Mouse (Mus musculus): Measurements from ENCODE around the gene Sf3a3.
"Not testable (repeated sequence)": the region's sequence is repeated elsewhere in the genome, so short reads cannot be mapped to it uniquely, and the experiment has no call there.

Gene Sf3a3

DNA sequence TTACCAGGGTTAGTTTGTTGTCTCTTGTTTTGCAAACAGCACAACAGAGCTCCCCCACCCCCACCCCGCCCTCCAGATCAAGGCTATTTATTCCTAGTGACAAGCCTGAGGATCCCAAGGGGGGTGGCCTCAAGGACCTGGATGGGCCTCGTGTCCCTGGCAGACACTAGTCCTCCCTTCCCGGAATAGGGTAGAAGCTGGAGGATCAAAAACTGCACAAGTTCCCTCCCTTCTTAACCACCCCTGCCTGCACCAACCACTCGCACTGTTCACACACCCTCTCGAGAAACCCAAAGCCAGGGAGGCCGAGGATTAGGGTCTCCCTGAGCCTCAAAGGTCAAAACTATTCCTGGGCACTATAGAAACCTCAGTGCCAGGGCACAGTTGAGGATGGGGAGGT, 14.8 kb upstream of the Sf3a3 start:
- DNase-seq (ENCODE audit: low spot score in 2 of 2) = no peak

- no peak for DNase-seq (ENCODE audit: low spot score in 2 of 2)
Observed at GRCm38 (mm10) chr4:124700248-124700971, 14.2 kb upstream of the Sf3a3 start, which contains the start of gene Fhl3. Gene Fhl3 (plus strand): TSS chr4:124700701.

DNA sequence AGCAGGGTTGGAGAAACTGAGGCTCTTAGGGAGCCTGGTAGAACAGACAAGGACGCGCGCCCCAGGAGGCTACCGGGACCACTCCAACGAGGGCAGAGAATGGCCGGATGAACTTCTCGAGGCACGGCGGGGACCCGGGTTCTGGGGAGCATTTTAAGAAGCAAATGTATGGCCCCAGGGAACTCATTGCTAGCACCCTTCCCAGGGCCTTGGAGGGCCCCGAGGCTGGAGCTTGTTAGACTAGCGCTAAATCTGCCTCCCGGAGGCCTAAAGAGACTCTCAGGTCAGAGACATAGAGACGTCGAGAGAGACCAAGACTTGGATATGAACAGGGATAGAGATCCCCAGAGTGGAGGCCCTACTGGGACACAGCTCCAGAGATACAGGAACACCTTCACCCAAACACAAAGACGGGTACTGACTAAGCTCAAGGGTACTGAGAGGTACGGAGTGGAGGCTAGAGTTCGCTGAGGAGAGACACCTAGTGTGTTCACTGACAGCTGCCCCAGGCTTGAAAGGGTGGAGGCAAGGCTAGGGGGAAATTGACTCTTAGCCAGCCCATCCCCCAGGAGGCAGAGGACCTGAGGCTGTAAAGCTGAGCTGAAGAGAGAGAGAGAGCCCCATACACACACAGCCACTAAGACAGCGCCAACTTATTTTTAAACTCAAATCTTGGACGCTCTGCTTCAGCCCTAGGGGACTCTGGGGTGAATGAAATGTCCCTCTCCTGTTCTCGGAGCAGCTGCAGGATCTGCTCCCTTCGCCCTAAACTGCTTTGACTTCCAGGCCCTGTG, 13.3 kb upstream of the Sf3a3 start:
- DNase-seq (ENCODE audit: low spot score in 2 of 2) = no peak

GRCm38 (mm10) chr4:124701916-124702315, 12.7 kb upstream of the Sf3a3 start:
- DNase-seq (ENCODE audit: low spot score in 2 of 2) = no peak

DNA sequence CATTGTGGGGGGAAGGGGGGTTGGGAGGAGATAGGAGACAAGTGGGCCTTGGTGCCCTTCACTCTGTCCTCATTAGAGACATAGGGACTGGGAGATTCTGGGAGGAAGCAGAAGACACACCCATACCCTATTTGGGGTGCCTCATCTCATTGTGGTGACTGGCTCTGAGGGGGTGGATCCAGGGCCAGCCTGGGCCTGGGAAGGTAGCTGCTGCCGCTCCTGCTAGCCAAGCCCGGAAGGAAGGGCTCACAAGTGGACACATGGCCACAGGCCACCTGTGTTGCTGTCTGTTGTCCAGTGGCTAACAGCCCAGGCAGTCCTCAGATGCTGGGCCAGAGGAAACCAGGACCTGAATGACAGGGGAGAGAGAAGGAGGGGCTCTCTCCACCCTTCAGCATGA, 11.2 kb upstream of the Sf3a3 start:
- no peak for DNase-seq (ENCODE audit: low spot score in 2 of 2)

DNA sequence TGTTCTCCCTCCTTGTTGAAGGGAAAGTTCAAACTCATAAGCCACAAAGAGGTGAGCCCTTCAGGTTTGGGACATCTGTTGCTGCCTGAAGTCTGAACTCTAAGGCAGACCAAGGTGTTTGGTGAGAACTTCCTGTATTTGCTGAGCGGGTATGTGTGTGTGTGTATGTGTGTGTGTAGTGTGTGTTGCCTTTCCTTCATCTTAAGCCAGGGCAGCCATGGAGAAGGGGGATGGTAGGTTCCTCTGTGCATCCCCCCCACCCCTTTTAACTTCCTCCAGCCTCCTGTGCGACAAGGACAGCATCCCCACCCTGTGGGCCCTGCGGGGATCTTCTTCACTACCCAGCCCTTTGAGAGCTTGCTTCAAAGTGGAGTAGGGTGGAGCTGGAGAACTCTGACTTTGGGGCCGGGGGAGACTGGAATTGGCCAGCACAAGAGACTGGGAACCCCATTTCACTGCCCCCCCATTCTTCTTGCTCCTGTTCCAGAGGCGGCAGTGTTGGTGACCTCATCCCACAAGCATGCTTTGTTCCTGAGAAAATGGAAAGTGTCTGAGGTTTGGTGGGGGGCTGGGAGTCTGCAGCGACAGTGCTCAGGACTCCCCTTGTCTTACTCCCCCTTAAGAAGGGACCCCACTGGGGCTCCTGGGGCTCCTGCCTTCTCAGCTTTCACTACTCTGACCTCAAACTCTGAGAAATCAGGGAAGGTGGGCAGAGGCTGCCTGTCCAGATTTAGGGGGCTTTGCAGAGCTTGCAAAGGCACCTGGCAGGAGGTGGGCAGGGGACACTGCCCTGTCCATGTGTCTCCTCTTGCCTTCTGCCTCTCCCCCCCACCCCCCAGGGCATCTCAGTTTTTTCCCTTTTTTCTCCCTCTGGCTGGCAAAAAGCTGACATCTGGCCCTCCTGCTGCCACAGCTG, 10.4 kb upstream of the Sf3a3 start:
- DNase-seq (ENCODE audit: low spot score in 2 of 2) = no peak

DNA sequence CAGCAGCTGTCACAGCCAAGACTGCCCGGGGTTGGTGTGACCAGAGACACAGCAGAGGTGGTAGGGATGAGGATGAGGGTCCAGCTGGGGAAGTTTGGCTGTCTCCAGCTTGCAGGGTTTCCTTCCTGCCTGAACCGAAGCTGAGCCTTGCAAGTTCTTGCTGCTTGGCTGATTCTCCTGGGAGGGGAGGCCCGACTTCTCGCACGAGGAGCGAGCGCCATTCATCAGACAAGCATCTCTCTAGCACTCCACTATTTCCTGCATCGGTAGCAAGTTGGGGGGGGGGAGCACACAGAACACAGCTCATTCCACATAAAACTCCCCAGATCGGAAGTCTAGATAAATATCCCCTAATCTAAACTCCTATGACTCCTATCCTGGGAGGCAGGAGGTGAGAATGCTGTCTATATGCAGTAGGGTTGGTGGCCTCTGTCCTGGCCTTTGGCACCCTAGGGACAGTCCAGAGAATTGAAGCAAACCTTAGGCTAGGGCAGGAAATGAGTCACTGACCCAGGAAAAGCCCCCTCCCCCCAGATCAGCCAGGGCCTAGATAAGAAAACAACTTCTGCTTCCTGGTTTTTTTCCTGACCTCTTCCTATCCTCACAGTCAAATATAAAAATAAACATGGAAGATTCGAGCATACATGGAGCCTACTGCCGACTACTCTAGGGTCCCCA, 9.6 kb upstream of the Sf3a3 start:
- no peak for DNase-seq (ENCODE audit: low spot score in 2 of 2)

DNA sequence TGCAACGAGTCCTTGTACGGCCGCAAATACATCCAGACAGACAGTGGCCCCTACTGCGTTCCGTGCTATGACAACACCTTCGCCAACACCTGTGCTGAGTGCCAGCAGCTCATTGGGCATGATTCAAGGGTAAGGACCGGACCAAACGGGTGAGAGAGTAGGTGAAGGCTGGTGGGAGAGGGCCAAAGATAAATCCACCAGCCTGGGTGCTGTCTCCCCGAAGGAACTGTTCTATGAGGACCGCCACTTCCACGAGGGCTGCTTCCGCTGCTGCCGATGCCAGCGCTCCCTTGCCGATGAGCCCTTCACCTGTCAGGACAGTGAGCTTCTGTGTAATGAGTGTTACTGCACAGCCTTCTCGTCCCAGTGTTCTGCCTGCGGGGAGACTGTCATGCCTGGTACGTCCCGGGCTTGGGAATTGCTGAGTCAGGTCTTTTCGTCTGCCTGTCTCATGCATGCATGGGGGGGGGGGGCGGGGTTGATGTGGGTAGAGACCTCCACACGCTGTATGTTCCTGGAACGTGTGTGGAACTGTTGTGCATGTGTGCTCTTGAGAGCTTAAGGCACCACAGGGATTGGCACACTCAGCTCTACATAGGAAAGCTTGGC, 8.8 kb upstream of the Sf3a3 start:
- no peak for DNase-seq (ENCODE audit: low spot score in 2 of 2)

- not testable (repeated sequence) for DNase-seq (ENCODE audit: low spot score in 2 of 2)
Observed at GRCm38 (mm10) chr4:124707381-124708199, 7.0 kb upstream of the Sf3a3 start.

DNA sequence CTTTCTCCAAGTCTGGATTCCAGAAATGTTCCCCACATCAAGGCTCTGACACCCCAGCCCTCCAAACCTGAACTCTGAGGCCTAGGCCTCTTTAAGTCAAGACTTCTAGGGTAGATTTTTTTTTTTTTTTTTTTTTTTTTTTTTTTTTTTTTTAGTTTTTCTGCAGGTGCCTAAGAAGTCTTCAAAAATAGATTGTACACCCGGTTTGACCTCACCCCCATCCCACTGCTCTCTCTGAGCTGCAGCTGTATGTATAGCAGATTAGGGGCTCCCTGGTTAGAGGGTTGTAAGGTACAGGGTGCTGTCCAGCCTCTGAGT, 6.4 kb upstream of the Sf3a3 start:
- not testable (repeated sequence) for DNase-seq (ENCODE audit: low spot score in 2 of 2)

- DNase-seq (ENCODE audit: low spot score in 2 of 2) = peak; percentile 43 to 59
Observed at GRCm38 (mm10) chr4:124708518-124709477, 5.8 kb upstream of the Sf3a3 start.

DNA sequence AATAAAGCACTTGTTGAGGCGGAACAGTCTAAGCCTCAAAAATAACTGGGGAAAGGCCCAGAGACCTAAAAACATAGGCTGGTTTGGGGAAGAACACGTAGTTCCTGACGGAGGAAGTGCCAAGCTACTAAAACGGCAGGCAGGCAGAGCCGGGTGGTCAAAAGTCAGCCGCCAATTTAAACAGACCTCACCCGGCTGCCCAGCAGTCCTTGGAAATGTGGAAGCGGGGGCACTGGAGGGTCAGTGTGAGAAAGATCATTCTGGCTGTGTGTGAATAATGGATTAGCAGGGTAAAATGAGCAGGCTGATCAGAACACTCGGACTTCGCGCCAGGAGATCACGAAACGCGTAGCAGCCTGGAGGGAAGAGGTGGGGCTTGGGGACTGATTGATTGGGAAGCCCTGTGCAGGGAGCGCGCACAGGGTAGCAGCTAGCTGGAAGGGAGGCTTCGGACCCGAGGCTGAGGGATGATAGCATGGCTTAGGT, 4.6 kb upstream of the Sf3a3 start:
- no peak for DNase-seq (ENCODE audit: low spot score in 2 of 2)

GRCm38 (mm10) chr4:124710776-124711291, 3.7 kb upstream of the Sf3a3 start:
- DNase-seq (ENCODE audit: low spot score in 2 of 2) = no peak

GRCm38 (mm10) chr4:124712618-124713017, 2.0 kb upstream of the Sf3a3 start:
- DNase-seq (ENCODE audit: low spot score in 2 of 2) = no peak

DNA sequence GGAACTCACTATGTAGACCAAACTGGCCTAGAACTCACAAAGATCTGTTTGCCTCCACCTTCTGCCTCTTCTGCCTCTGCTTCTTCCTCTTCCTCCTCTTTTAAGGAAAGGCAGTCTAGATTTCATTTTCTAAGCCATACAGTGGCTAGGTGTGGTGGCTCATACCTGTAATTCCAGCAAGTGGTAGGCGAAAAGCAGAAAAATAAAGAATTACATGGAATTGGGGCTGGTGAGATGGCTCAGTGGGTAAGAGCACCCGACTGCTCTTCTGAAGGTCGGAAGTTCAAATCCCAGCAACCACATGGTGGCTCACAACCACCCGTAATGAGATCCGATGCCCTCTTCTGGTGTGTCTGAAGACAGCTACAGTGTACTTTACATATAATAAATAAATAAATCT, 726 bp upstream of the Sf3a3 start:
- not testable (repeated sequence) for DNase-seq (ENCODE audit: low spot score in 2 of 2)

- no peak for DNase-seq (ENCODE audit: low spot score in 2 of 2)
Observed at GRCm38 (mm10) chr4:124719101-124719500, 4.5 kb downstream of the Sf3a3 start.

- DNase-seq (ENCODE audit: low spot score in 2 of 2) = no peak
Observed at GRCm38 (mm10) chr4:124726121-124726520, 11.5 kb downstream of the Sf3a3 start.

- DNase-seq (ENCODE audit: low spot score in 2 of 2) = no peak
Observed at GRCm38 (mm10) chr4:124736952-124737351, 22.4 kb downstream of the Sf3a3 start.

- no peak for DNase-seq (ENCODE audit: low spot score in 2 of 2)
Observed at GRCm38 (mm10) chr4:124737486-124737885, 22.9 kb downstream of the Sf3a3 start.
